Mouse (Mus musculus): ENCODE measurements at regions not wholly inside any gene's neighbourhood (a gene's known extent, or its start where the extent isn't known, plus 50 kb on each side); places are given as distances from the start of the nearest gene placed in this dataset.

- TF ChIP-seq CTCF (IDR thresholded peaks at IDR 0.05; ENCODE audit: borderline replicate concordance, insufficient read depth, low read depth, low read length) = no peak
- no peak for TF ChIP-seq POLR2A (IDR thresholded peaks at IDR 0.05; ENCODE audit: borderline replicate concordance, insufficient read depth, low read length)
- Histone ChIP-seq H3K4me1 (ENCODE audit: control insufficient read depth, insufficient read depth, low read length) (no peaks in the 10 kb centered on the region), H3K27ac (ENCODE audit: insufficient read depth, low read length) (no peak overlapping the region), H3K27me3 (ENCODE audit: control insufficient read depth, insufficient read depth, low read length) (no peaks in the 10 kb centered on the region), H3K4me3 (replicated peaks; ENCODE audit: insufficient read depth, low read depth, low read length) (no peak overlapping the region)
- WGBS = 58% methylated on average over 2 of the region's 2 CpGs
- DNase-seq = no peak
Measured at GRCm38 (mm10) chr10:125800572-125801114, 165.3 kb upstream of the Lrig3 start.

DNA sequence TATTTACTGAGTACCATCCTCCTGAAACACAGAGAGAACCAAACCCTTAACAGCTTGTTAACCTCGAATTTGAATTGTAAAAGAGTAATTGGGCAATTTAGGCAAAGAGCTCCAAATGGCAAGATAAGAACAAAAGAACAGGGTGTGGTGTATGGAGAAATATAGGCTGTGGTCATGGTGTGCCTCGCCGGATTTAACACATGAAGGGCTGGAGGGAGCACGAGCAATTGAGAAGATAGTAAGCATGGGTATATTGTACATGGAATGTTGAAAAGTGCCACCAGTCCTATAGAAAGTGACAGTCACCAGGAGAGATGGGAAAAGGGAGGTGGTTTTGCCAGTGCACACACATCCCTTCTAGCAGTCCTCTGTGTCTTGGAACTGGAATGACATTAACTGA is 164.5 kb upstream of the Lrig3 start:
- DNase-seq = no peak
- Histone ChIP-seq H3K27ac (ENCODE audit: insufficient read depth, low read length) (no peak overlapping the region), H3K4me1 (ENCODE audit: control insufficient read depth, insufficient read depth, low read length) (no peaks in the 10 kb centered on the region), H3K4me3 (replicated peaks; ENCODE audit: insufficient read depth, low read depth, low read length) (no peak overlapping the region), H3K27me3 (ENCODE audit: control insufficient read depth, insufficient read depth, low read length) (no peaks in the 10 kb centered on the region)
- 67% methylated on average over 4 of the region's 4 CpGs for WGBS
- TF ChIP-seq POLR2A (IDR thresholded peaks at IDR 0.05; ENCODE audit: borderline replicate concordance, insufficient read depth, low read length) (no peak), CTCF (IDR thresholded peaks at IDR 0.05; ENCODE audit: borderline replicate concordance, insufficient read depth, low read depth, low read length) (no peak)

- no peaks in the 10 kb centered on the region for H3K27me3 ChIP-seq (ENCODE audit: control insufficient read depth, insufficient read depth, low read length)
- no peak for DNase-seq
- TF ChIP-seq POLR2A (IDR thresholded peaks at IDR 0.05; ENCODE audit: borderline replicate concordance, insufficient read depth, low read length) (no peak), CTCF (IDR thresholded peaks at IDR 0.05; ENCODE audit: borderline replicate concordance, insufficient read depth, low read depth, low read length) (no peak)
- H3K4me1 ChIP-seq (ENCODE audit: control insufficient read depth, insufficient read depth, low read length) = no peaks in the 10 kb centered on the region
- no peak overlapping the region for H3K27ac ChIP-seq (ENCODE audit: insufficient read depth, low read length)
- 89% methylated on average over 7 of the region's 7 CpGs for WGBS
- no peak overlapping the region for H3K4me3 ChIP-seq (replicated peaks; ENCODE audit: insufficient read depth, low read depth, low read length)
Measured at GRCm38 (mm10) chr10:125802923-125803583, 162.9 kb upstream of the Lrig3 start.

DNA sequence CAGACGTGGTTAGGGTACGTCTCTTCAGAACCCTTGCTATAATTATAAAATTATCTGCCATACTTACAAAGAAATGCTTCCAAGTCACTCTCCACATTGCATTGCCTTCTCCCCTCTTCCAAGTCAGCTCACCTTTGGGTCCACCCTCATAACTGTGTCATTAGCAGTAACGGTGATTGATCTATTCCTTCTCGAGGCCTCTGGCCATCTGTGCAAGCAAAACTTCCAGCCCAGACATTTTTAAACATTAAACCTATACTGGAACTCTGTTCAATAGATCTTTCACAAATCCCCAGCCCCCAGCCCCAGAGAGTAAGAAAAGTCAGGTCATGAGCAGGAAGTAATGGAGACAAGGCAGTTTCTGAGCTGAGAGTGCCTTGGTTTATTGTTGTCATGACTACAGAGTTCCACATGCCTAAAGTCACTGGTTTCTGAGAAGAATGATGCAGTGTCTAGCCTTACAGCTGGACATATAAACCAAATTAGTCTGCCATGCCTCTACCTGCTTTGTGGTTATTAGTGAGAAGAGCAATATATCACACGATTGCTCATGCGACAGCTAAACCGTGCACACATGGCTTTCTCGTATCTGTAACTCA is 156.1 kb upstream of the Lrig3 start:
- no peak for DNase-seq
- Histone ChIP-seq H3K27me3 (ENCODE audit: control insufficient read depth, insufficient read depth, low read length) (no peaks in the 10 kb centered on the region), H3K4me1 (ENCODE audit: control insufficient read depth, insufficient read depth, low read length) (no peaks in the 10 kb centered on the region), H3K4me3 (replicated peaks; ENCODE audit: insufficient read depth, low read depth, low read length) (no peak overlapping the region), H3K27ac (ENCODE audit: insufficient read depth, low read length) (no peak overlapping the region)
- TF ChIP-seq POLR2A (IDR thresholded peaks at IDR 0.05; ENCODE audit: borderline replicate concordance, insufficient read depth, low read length) (no peak), CTCF (IDR thresholded peaks at IDR 0.05; ENCODE audit: borderline replicate concordance, insufficient read depth, low read depth, low read length) (no peak)
- WGBS = 88% methylated on average over 8 of the region's 8 CpGs

GRCm38 (mm10) chr10:125810590-125810989 is 155.4 kb upstream of the Lrig3 start:
- TF ChIP-seq CTCF (IDR thresholded peaks at IDR 0.05; ENCODE audit: borderline replicate concordance, insufficient read depth, low read depth, low read length) = no peak
- no peak for TF ChIP-seq POLR2A (IDR thresholded peaks at IDR 0.05; ENCODE audit: borderline replicate concordance, insufficient read depth, low read length)
- Histone ChIP-seq H3K27ac (ENCODE audit: insufficient read depth, low read length) (no peak overlapping the region), H3K4me3 (replicated peaks; ENCODE audit: insufficient read depth, low read depth, low read length) (no peak overlapping the region), H3K27me3 (ENCODE audit: control insufficient read depth, insufficient read depth, low read length) (no peaks in the 10 kb centered on the region), H3K4me1 (ENCODE audit: control insufficient read depth, insufficient read depth, low read length) (no peaks in the 10 kb centered on the region)
- WGBS = 56% methylated on average over 3 of the region's 3 CpGs
- no peak for DNase-seq

DNA sequence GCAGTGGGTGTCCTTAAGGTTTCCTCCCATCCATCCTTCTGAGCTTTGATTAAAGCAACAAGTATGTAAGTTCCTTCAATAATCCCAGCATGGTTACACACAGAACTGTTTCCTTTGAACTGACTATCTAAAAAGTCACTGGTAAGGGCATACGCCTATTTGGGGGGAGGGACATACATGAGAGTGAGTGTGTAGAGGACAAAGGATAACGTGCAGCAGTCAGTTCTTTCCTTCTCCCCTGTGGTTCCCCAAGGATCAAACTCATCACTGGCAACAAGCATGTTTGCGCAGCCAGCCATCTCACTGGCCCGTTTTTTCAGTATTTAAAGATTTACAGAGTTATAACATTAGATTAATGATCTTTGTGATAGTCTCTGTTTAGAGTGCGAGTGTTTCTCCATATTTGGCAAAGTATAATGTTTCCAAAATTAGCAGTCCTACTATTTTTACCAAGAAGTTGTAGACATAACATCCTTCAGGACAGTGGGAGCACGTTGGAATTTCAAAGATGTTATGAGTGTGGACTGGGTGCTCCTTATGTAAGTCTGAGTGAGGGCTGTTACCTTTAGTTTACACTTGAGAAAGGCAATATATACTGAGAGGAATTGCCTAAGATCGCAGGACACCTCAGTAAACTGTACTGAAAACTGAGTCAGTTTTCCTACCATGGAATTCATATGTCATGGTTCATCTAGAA is 151.6 kb upstream of the Lrig3 start:
- Histone ChIP-seq H3K27me3 (ENCODE audit: control insufficient read depth, insufficient read depth, low read length) (no peaks in the 10 kb centered on the region), H3K27ac (ENCODE audit: insufficient read depth, low read length) (no peak overlapping the region), H3K4me1 (ENCODE audit: control insufficient read depth, insufficient read depth, low read length) (no peaks in the 10 kb centered on the region), H3K4me3 (replicated peaks; ENCODE audit: insufficient read depth, low read depth, low read length) (no peak overlapping the region)
- WGBS = 82% methylated on average over 7 of the region's 7 CpGs
- DNase-seq = no peak
- TF ChIP-seq CTCF (IDR thresholded peaks at IDR 0.05; ENCODE audit: borderline replicate concordance, insufficient read depth, low read depth, low read length) = no peak
- no peak for TF ChIP-seq POLR2A (IDR thresholded peaks at IDR 0.05; ENCODE audit: borderline replicate concordance, insufficient read depth, low read length)

DNA sequence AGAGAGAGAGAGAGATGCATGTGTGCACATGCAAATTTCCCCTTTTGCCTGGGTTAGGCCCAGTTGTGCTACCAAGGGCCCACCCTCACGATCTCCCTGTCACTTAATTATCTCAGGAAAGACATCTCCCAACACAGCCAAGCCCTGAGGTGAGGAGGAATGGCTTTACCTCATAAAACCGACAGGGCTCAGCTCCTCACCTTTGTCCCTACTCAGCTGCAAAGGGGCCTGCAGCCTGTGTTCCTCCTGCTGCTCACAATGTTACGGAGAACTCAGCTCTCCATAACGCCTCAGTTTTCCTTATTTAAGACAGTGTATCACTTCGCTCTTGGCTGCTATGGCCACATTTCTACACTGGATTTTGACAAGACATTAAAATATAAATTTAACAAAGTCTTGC is 133.8 kb upstream of the Lrig3 start:
- no peak overlapping the region for H3K4me3 ChIP-seq (replicated peaks; ENCODE audit: insufficient read depth, low read depth, low read length)
- H3K27me3 ChIP-seq (ENCODE audit: control insufficient read depth, insufficient read depth, low read length) = no peaks in the 10 kb centered on the region
- no peak for DNase-seq
- H3K27ac ChIP-seq (ENCODE audit: insufficient read depth, low read length) = no peak overlapping the region
- H3K4me1 ChIP-seq (ENCODE audit: control insufficient read depth, insufficient read depth, low read length) = no peaks in the 10 kb centered on the region
- TF ChIP-seq POLR2A (IDR thresholded peaks at IDR 0.05; ENCODE audit: borderline replicate concordance, insufficient read depth, low read length) (no peak), CTCF (IDR thresholded peaks at IDR 0.05; ENCODE audit: borderline replicate concordance, insufficient read depth, low read depth, low read length) (no peak)
- WGBS = 70% methylated on average over 5 of the region's 5 CpGs
